Mouse (Mus musculus) cortical plate, adult 2 months (tissue): ENCODE results near the gene Tmco3. TPM values are rescaled to one million over a fixed set of nuclear protein-coding genes. Genes with fewer than 3 reads are reported as not detected.

ENCODE experiments used
- H3K27ac ChIP-seq: fragments of 200-500 bp; 2 replicates; pipeline ENCODE4 v1.5.1; 2012; ENCODE audit warnings: low read length, control low read depth, inconsistent platforms; ENCODE audit not compliant: insufficient read depth
- H3K4me1 ChIP-seq: fragments of 200-500 bp; 2 replicates; pipeline ENCODE4 v1.6.1; 2011; ENCODE audit warnings: low read length; ENCODE audit not compliant: control insufficient read depth, insufficient read depth
- H3K4me3 ChIP-seq: fragments of 200-500 bp; 2 replicates; pipeline ENCODE4 v1.5.1; 2011; ENCODE audit warnings: mild to moderate bottlenecking, low read length, control low read depth; ENCODE audit not compliant: insufficient read depth
- CTCF ChIP-seq: fragments of 200-500 bp; IDR thresholded peaks from 2 replicates; pipeline ENCODE4 v1.5.1; 2011; ENCODE audit warnings: mild to moderate bottlenecking, control low read depth, low read length; ENCODE audit not compliant: insufficient read depth; ENCODE audit errors: extremely low read depth
- POLR2A ChIP-seq: fragments of 200-500 bp; IDR thresholded peaks from 2 replicates; pipeline ENCODE4 v1.6.1; 2011; ENCODE audit warnings: mild to moderate bottlenecking, low read length, control low read depth; ENCODE audit not compliant: insufficient read depth; ENCODE audit errors: extremely low read depth
- polyA plus RNA-seq: library from polyadenylated mRNA; depleted of rRNA; stranded (reverse); fragments of >200 nt; gene quantifications from 2 replicates; pipeline ENCODE4 v1.2.3, GENCODE M21; 2012; rRNA removed

Tmco3 gene
- polyA plus RNA-seq, 1 experiment, result 43.3 TPM

DNA sequence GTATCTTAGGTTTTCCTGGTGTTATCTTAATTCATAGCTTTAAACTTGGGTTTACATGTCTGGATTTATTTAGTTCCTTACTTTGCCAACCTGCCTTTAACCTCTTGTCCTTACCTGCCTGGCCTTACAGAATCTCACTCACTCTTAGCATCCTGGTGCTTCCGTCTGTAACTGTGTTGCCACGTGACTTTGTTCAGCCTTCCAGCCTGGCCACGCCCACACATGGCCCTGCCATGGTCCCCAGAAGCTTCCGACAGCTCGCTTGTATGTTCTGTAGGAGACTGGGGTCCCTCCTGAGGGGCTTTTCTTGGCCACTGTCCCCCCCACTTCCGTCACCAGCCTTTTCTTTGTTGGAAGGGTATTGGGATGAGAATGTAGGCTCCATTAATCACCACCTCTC is 68.2 kb downstream of the Tmco3 start:
- no peak overlapping the region for H3K4me3 ChIP-seq
- peaks cover 9% of the 10 kb centered on the region for H3K4me1 ChIP-seq
- TF ChIP-seq CTCF, result no peak
- TF ChIP-seq POLR2A, result no peak
- H3K27ac ChIP-seq, result no peak overlapping the region

DNA sequence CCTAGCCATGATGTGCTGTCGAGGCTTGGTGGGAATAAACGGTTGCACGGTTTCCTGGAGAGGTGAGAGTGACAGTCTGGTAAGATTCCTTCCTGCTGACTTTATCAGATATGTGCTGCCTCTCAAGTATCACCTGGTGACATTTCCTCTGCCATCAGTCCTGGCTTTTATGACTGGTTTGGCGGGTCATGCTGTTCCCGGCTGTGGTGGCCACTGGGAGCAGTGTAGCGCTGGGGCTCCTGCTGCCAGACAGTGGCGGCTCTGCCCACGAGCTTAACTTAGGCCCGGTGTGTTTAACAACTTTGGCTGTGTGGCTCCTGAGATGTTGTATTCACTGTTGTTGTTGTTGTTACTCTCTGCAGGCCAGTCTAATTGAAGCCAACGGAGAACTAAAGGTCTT is 68.7 kb downstream of the Tmco3 start:
- TF ChIP-seq POLR2A (no peak), CTCF (no peak)
- Histone ChIP-seq H3K27ac (no peak overlapping the region), H3K4me3 (no peak overlapping the region), H3K4me1 (peaks cover 9% of the 10 kb centered on the region)

DNA sequence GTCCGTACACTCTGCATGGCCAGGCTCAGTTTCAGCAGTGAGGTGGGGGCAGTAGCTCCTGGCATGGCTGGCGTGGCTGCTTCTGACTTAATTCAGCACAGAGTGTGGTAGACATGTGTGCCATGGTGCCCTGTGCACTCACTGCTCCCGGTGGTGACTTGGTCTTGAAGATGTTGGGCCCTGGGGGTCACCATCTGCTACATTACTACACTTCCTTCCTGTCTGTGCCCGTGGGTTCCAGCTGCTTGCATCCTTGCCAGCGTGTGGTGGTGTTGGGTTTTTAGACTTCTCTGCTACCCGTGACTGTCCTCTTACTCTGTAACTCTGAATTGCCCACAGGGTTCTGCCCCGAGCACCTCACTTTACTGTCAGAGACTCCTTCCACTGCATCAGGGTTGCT is 72.2 kb downstream of the Tmco3 start:
- TF ChIP-seq CTCF (no peak), POLR2A (no peak)
- no peak overlapping the region for H3K27ac ChIP-seq
- no peaks in the 10 kb centered on the region for H3K4me1 ChIP-seq

DNA sequence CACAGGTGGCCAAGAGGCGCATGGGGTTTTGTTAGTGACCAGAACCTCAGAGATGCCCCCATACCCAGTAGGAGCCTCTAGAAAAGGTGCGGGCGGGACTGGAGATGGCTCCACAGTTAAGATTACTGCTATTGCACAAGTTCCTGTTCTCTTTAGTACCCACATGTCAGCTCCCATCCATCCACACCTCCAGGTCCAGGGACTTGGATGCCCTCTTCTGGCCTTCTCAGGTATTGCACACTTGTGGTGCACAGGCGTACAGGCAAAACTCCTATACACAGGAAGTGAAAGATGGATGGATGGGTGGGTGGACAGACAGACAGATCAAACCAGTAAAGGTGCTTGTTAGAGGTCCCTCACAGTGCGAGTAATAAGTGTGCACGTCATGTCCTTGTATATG is 73.9 kb downstream of the Tmco3 start:
- Histone ChIP-seq H3K4me3 (no peak overlapping the region), H3K4me1 (no peaks in the 10 kb centered on the region), H3K27ac (no peak overlapping the region)
- TF ChIP-seq CTCF, result no peak
- TF ChIP-seq POLR2A, result no peak

More for the DNA sequence above, 72.2 kb downstream of the Tmco3 start:
- no peak overlapping the region for H3K4me3 ChIP-seq

Other genes starting within 250 kb of the Tmco3 start
- gene Proz, start 227.3 kb upstream of the Tmco3 start, polyA plus RNA-seq, result 0.06 and 0.08 TPM in 2 replicates
- gene Pcid2, start 182.7 kb upstream of the Tmco3 start, polyA plus RNA-seq, result 32.8 and 36.1 TPM in 2 replicates
- gene Cul4a, start 182.6 kb upstream of the Tmco3 start, polyA plus RNA-seq, result 45.5 and 46.9 TPM in 2 replicates
- gene Lamp1, start 129.0 kb upstream of the Tmco3 start, polyA plus RNA-seq, result 425 and 453 TPM in 2 replicates
- 6.5 and 6.7 TPM in 2 replicates for gene Grtp1, start 87.6 kb upstream of the Tmco3 start, polyA plus RNA-seq
- 0.38 and 0.54 TPM in 2 replicates for gene Adprhl1, start 34.0 kb upstream of the Tmco3 start, polyA plus RNA-seq
- gene Dcun1d2, start 59 bp upstream of the Tmco3 start, polyA plus RNA-seq, result 56.4 TPM in 2 replicates
- gene Tfdp1, start 50.6 kb downstream of the Tmco3 start, polyA plus RNA-seq, result 76.6 and 77.6 TPM in 2 replicates
- gene Atp4b, start 108.6 kb downstream of the Tmco3 start, polyA plus RNA-seq, result not detected in 2 replicates
- 0.02 TPM in 1 of 2 replicates, not detected in the other for gene Grk1, start 116.9 kb downstream of the Tmco3 start, polyA plus RNA-seq
- 3.7 and 4.0 TPM in 2 replicates for gene Tmem255b, start 147.0 kb downstream of the Tmco3 start, polyA plus RNA-seq
- gene Gas6, start 206.3 kb downstream of the Tmco3 start, polyA plus RNA-seq, result 101 and 106 TPM in 2 replicates